Mouse (Mus musculus): ENCODE measurements around the gene Me1. TPM values are rescaled to one million over a fixed set of nuclear protein-coding genes. Genes with fewer than 3 reads are reported as not detected.

Me1 gene
- polyA plus RNA-seq, 1 experiment, result 56.3 TPM

DNA sequence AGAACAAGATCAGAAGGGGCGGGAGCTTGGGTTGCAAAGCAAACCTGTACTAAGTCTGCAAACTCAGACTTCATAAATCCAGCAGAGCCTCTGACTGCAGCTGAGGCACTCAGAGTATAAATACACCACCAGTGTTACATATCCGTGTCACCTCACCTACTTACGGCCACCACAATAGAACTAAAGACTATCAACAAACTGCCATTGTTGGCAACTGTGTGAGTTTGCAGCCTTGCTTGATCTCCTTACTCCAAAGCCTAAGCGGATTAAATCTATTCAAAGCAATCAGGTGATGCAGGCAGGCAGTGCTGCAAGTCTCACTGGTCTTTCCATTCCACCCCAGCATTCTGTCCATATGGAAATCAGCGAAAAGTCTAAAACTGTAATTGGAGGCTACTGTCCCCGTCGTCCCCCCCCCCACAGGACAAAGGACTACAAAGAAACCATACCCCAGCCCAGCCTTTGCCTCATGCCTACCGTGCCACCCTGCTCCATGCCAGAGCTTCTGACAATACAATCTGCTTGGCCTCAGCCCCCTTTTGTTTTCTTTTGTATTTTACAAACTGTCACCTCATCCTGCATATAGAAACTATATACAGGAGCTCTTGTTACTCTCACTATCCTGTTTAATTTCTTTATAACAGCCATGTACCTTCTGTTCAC is 27.0 kb downstream of the Me1 start:
- DNase-seq, result no peak
- 52% methylated on average over 8 of the region's 8 CpGs for WGBS

GRCm38 (mm10) chr9:86667138-86667750 is 28.5 kb downstream of the Me1 start:
- no peak overlapping the region for H3K4me3 ChIP-seq (replicated peaks; ENCODE audit: insufficient read depth, low read depth, low read length)

More for the DNA sequence above, 27.0 kb downstream of the Me1 start:
- H3K4me3 ChIP-seq (replicated peaks; ENCODE audit: insufficient read depth, low read depth, low read length), result no peak overlapping the region
- TF ChIP-seq CTCF (IDR thresholded peaks at IDR 0.05; ENCODE audit: borderline replicate concordance, insufficient read depth, low read depth, low read length) (no peak), POLR2A (IDR thresholded peaks at IDR 0.05; ENCODE audit: borderline replicate concordance, insufficient read depth, low read length) (no peak)
- no peaks in the 10 kb centered on the region for H3K27me3 ChIP-seq (ENCODE audit: control insufficient read depth, insufficient read depth, low read length)
- no peaks in the 10 kb centered on the region for H3K4me1 ChIP-seq (ENCODE audit: control insufficient read depth, insufficient read depth, low read length)
- no peak overlapping the region for H3K27ac ChIP-seq (ENCODE audit: insufficient read depth, low read length)

GRCm38 (mm10) chr9:86661679-86662078 is 34.1 kb downstream of the Me1 start:
- TF ChIP-seq CTCF (IDR thresholded peaks at IDR 0.05; ENCODE audit: borderline replicate concordance, insufficient read depth, low read depth, low read length) (no peak), POLR2A (IDR thresholded peaks at IDR 0.05; ENCODE audit: borderline replicate concordance, insufficient read depth, low read length) (no peak)
- no peaks in the 10 kb centered on the region for H3K4me1 ChIP-seq (ENCODE audit: control insufficient read depth, insufficient read depth, low read length)
- no peak for DNase-seq
- no peak overlapping the region for H3K4me3 ChIP-seq (replicated peaks; ENCODE audit: insufficient read depth, low read depth, low read length)
- no peak overlapping the region for H3K27ac ChIP-seq (ENCODE audit: insufficient read depth, low read length)
- no peaks in the 10 kb centered on the region for H3K27me3 ChIP-seq (ENCODE audit: control insufficient read depth, insufficient read depth, low read length)
- WGBS, result 96% methylated on average over 6 of the region's 6 CpGs

More at GRCm38 (mm10) chr9:86667138-86667750, 28.5 kb downstream of the Me1 start:
- no peak for TF ChIP-seq POLR2A (IDR thresholded peaks at IDR 0.05; ENCODE audit: borderline replicate concordance, insufficient read depth, low read length)
- TF ChIP-seq CTCF (IDR thresholded peaks at IDR 0.05; ENCODE audit: borderline replicate concordance, insufficient read depth, low read depth, low read length), result no peak
- Histone ChIP-seq H3K27ac (ENCODE audit: insufficient read depth, low read length) (no peak overlapping the region), H3K4me1 (ENCODE audit: control insufficient read depth, insufficient read depth, low read length) (no peaks in the 10 kb centered on the region), H3K27me3 (ENCODE audit: control insufficient read depth, insufficient read depth, low read length) (no peaks in the 10 kb centered on the region)
- no peak for DNase-seq
- WGBS, result 84% methylated on average over 7 of the region's 7 CpGs

DNA sequence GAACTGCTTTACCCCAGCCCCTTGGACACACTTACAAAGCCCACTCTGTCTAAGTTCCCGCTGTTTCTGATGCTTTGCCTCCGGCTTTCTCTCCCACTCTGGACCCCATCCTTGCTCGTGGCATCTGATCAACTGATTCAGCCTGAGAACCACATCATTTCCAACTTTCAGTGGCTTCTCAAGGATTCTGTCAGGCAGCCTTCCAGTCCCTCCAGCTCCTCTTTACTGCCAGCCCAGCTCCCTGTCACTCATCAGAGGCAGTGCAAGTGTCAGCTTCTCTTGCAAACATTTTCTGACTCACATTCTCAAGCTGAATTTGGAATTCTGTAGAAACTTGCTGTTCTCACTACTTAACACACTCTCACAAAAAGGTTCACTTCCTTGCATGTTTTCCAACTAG is 34.5 kb downstream of the Me1 start:
- DNase-seq, result no peak

GRCm38 (mm10) chr9:86660327-86660726 is 35.4 kb downstream of the Me1 start:
- 85% methylated on average over 2 of the region's 2 CpGs for WGBS
- DNase-seq, result no peak
- Histone ChIP-seq H3K27ac (ENCODE audit: insufficient read depth, low read length) (no peak overlapping the region), H3K4me1 (ENCODE audit: control insufficient read depth, insufficient read depth, low read length) (no peaks in the 10 kb centered on the region), H3K27me3 (ENCODE audit: control insufficient read depth, insufficient read depth, low read length) (no peaks in the 10 kb centered on the region), H3K4me3 (replicated peaks; ENCODE audit: insufficient read depth, low read depth, low read length) (no peak overlapping the region)
- TF ChIP-seq POLR2A (IDR thresholded peaks at IDR 0.05; ENCODE audit: borderline replicate concordance, insufficient read depth, low read length) (no peak), CTCF (IDR thresholded peaks at IDR 0.05; ENCODE audit: borderline replicate concordance, insufficient read depth, low read depth, low read length) (no peak)

More for the DNA sequence above, 34.5 kb downstream of the Me1 start:
- WGBS, result 85% methylated on average over 3 of the region's 3 CpGs
- no peak overlapping the region for H3K4me3 ChIP-seq (replicated peaks; ENCODE audit: insufficient read depth, low read depth, low read length)
- H3K4me1 ChIP-seq (ENCODE audit: control insufficient read depth, insufficient read depth, low read length), result no peaks in the 10 kb centered on the region
- no peak overlapping the region for H3K27ac ChIP-seq (ENCODE audit: insufficient read depth, low read length)
- H3K27me3 ChIP-seq (ENCODE audit: control insufficient read depth, insufficient read depth, low read length), result no peaks in the 10 kb centered on the region
- no peak for TF ChIP-seq POLR2A (IDR thresholded peaks at IDR 0.05; ENCODE audit: borderline replicate concordance, insufficient read depth, low read length)
- TF ChIP-seq CTCF (IDR thresholded peaks at IDR 0.05; ENCODE audit: borderline replicate concordance, insufficient read depth, low read depth, low read length), result no peak

DNA sequence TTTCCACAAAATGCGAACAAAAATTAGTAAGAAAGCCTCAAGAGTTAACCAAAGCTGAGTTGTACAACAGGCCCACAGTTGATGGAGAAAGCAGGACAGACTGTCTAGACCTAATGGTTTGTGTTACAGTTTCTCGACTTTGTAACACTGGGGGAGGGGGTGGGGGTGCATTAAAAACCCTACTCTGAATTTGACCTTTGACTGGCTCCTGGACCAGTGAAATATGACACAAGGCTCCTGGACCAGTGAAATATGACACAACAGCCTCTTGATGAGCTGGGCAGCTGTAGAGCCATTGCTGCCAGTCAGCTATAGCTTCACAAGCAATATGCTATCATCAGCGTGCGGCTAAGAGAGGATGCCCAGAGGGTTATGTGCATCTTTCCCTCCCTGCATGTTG is 37.4 kb downstream of the Me1 start:
- Histone ChIP-seq H3K27ac (ENCODE audit: insufficient read depth, low read length) (no peak overlapping the region), H3K4me3 (replicated peaks; ENCODE audit: insufficient read depth, low read depth, low read length) (no peak overlapping the region), H3K27me3 (ENCODE audit: control insufficient read depth, insufficient read depth, low read length) (no peaks in the 10 kb centered on the region), H3K4me1 (ENCODE audit: control insufficient read depth, insufficient read depth, low read length) (no peaks in the 10 kb centered on the region)
- TF ChIP-seq POLR2A (IDR thresholded peaks at IDR 0.05; ENCODE audit: borderline replicate concordance, insufficient read depth, low read length), result no peak
- TF ChIP-seq CTCF (IDR thresholded peaks at IDR 0.05; ENCODE audit: borderline replicate concordance, insufficient read depth, low read depth, low read length), result no peak
- WGBS, result 91% methylated on average over 4 of the region's 4 CpGs
- no peak for DNase-seq

- TF ChIP-seq CTCF (IDR thresholded peaks at IDR 0.05; ENCODE audit: borderline replicate concordance, insufficient read depth, low read depth, low read length) (no peak), POLR2A (IDR thresholded peaks at IDR 0.05; ENCODE audit: borderline replicate concordance, insufficient read depth, low read length) (no peak)
- 43% methylated on average over 1 of the region's 1 CpGs for WGBS
- H3K27ac ChIP-seq (ENCODE audit: insufficient read depth, low read length), result no peak overlapping the region
- H3K4me1 ChIP-seq (ENCODE audit: control insufficient read depth, insufficient read depth, low read length), result no peaks in the 10 kb centered on the region
- no peak overlapping the region for H3K4me3 ChIP-seq (replicated peaks; ENCODE audit: insufficient read depth, low read depth, low read length)
- no peak for DNase-seq
- H3K27me3 ChIP-seq (ENCODE audit: control insufficient read depth, insufficient read depth, low read length), result no peaks in the 10 kb centered on the region
Observed at GRCm38 (mm10) chr9:86652194-86652593, 43.6 kb downstream of the Me1 start.

DNA sequence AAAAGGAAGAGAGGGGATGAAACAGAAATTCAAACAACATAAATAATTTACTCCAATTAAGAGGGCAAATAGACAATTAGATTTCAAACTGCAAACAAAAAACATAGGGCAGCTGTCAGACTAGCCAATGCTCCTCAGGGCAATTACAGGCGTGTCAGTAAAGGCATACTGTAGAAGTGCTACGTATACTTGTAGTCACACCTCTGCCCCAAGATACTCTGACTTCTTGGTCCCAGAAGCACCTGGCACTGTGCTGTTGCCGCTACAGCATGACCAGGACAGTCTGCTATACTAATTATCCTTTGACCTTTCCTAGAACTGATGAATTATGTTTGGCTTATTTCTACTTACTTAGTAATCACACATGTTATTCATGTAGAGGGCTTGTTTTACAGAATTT is 44.5 kb downstream of the Me1 start:
- Histone ChIP-seq H3K4me3 (replicated peaks; ENCODE audit: insufficient read depth, low read depth, low read length) (no peak overlapping the region), H3K4me1 (ENCODE audit: control insufficient read depth, insufficient read depth, low read length) (no peaks in the 10 kb centered on the region), H3K27ac (ENCODE audit: insufficient read depth, low read length) (no peak overlapping the region), H3K27me3 (ENCODE audit: control insufficient read depth, insufficient read depth, low read length) (no peaks in the 10 kb centered on the region)
- TF ChIP-seq POLR2A (IDR thresholded peaks at IDR 0.05; ENCODE audit: borderline replicate concordance, insufficient read depth, low read length) (no peak), CTCF (IDR thresholded peaks at IDR 0.05; ENCODE audit: borderline replicate concordance, insufficient read depth, low read depth, low read length) (no peak)
- DNase-seq, result no peak
- 92% methylated on average over 3 of the region's 3 CpGs for WGBS

Measured in cerebellum, adult 2 months (tissue).